Mouse (Mus musculus): ENCODE measurements around the gene Zfp110. TPM values are rescaled to one million over a fixed set of nuclear protein-coding genes. Genes with fewer than 3 reads are reported as not detected.
A peak's percentile ranks its signal among the peaks of the same experiment; 100 is the strongest.
"Not testable (repeated sequence)": the region's sequence is repeated elsewhere in the genome, so short reads cannot be mapped to it uniquely, and the experiment has no call there.

Gene Zfp110
- polyA plus RNA-seq (2012; fragmentation: generic; extraction: Trizol), result 11.4 TPM

DNA sequence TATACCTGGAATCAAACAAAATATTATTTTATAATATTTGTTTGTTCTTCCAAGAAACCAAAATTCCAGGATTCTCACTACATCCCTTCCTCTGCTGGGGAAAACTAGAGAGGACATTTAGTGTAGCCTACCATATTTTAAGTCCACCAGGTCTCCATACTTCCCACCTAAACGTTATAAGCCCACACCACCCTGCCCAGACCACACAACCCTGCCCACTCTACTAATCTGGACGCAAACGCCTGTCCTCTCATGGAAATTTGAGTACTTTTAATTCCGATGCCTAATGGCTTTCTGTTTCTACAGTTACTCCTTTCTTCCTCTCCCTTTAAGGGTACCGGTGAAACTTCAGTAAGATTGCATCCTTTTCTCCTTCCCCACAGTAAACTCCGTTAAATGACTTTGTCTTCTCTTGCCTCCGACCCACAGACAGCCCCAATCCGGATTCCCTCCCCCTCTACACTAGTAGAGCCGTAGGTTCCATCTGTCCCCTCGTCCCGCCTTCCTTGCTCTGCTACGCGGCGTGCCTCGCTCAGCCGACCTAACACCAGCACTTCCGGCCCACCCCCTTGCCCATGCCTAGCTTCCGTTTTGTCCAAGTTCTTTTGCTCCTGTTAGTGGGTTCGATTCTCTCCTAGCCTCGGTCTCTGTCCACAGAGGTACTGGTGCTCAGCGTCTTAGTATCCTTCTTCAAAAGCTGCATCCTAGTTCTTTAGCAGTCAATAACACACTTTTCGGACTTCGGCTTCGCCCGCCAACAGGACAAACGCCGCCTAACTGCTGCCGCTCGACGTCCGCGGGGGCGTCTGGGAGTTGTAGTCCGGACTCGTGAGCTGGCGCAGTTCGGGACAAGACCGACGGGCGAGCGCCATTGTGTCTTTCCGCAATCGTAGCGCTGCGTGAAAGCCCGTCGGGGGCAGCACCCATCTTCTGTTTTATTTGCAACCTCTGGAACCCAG lies at the start of gene Zfp110:
Gene Zfp110 (plus strand): TSS at position 600 of the 959 bp plus-strand sequence.
- Histone ChIP-seq H3ac (ENCODE audit: control insufficient read depth, insufficient read length) (peak within 1 kb of the TSS; percentile 35), H3K4me2 (ENCODE audit: low read depth) (peak within 1 kb of the TSS; percentile 73), H3K4me3 (peak within 1 kb of the TSS; percentile 76), H3K79me2 (ENCODE audit: control insufficient read depth, insufficient read depth) (no peaks in the 10 kb centered on the region), H3K27me3 (ENCODE audit: control insufficient read depth, insufficient read depth, insufficient read length) (no peaks in the 10 kb centered on the region), H3K36me3 (ENCODE audit: control insufficient read depth, insufficient read depth) (peaks cover 12% of the 10 kb centered on the region)
- TF ChIP-seq E2F4 (IDR thresholded peaks at IDR 0.05; ENCODE audit: insufficient read depth), result no peak
- TF ChIP-seq POLR2A (IDR thresholded peaks at IDR 0.05; ENCODE audit: insufficient read length, low read depth), result peak; percentile 65
- peak; percentile 46 for TF ChIP-seq POLR2AphosphoS2 (IDR thresholded peaks at IDR 0.05; ENCODE audit: insufficient read length, low read depth)

DNA sequence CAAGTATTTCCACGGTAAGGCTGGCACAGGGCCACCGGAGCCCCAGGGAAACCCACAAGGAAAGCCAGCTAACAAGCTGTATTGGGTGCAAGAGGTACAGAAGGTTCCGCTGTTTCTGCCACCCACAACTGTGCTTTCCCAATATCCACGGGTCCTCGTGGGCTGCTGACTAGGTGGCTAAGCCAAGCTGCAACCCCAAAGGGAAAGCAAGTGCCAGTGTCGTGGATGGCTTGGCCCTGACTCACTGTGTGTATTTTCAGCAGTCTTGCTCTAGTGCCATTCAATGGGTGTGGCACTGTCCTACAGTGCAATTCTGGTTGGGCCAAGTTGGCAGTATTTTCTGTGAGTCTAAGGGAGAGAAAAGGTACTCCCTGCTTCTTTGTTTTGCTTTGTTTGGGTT lies 47.2 kb upstream of the Zfp110 start:
- H3K4me3 ChIP-seq, result no peak overlapping the region
- H3ac ChIP-seq (ENCODE audit: control insufficient read depth, insufficient read length), result no peak overlapping the region
- H3K4me2 ChIP-seq (ENCODE audit: low read depth), result peak overlapping the region; percentile 56
- no peaks in the 10 kb centered on the region for H3K27me3 ChIP-seq (ENCODE audit: control insufficient read depth, insufficient read depth, insufficient read length)
- no peaks in the 10 kb centered on the region for H3K36me3 ChIP-seq (ENCODE audit: control insufficient read depth, insufficient read depth)
- TF ChIP-seq MYOG (IDR thresholded peaks at IDR 0.05; ENCODE audit: control insufficient read depth in 1 of 3, insufficient read depth in 1 of 3, insufficient read length in 2 of 3, low read depth in 2 of 3) (peak in 1 of 3 experiments; percentile 19), USF1 (IDR thresholded peaks at IDR 0.05; ENCODE audit: low read depth) (no peak)
- no peaks in the 10 kb centered on the region for H3K79me2 ChIP-seq (ENCODE audit: control insufficient read depth, insufficient read depth)

DNA sequence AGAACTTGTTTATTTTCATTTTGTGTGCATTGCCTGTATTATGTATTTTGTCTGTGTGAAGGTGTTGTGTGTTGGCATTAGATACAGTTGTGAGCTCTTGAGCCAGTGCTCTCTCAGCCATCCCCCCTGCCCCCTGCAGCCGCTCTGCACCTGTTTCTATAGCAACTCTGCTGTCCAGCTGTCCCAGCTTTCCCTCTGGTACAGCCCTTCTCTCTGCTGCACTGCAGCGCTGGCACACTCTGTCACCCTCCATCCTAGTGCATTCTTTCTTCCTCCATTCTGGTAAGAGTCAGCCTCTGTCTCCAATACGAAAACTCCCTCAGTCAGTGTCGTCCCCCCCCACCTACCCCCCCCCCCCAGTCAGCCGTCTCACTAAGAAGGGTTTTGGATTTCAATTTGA lies 46.5 kb upstream of the Zfp110 start:
- Histone ChIP-seq H3K4me2 (ENCODE audit: low read depth) (no peak overlapping the region), H3K79me2 (ENCODE audit: control insufficient read depth, insufficient read depth) (no peaks in the 10 kb centered on the region), H3ac (ENCODE audit: control insufficient read depth, insufficient read length) (no peak overlapping the region), H3K36me3 (ENCODE audit: control insufficient read depth, insufficient read depth) (no peaks in the 10 kb centered on the region), H3K27me3 (ENCODE audit: control insufficient read depth, insufficient read depth, insufficient read length) (no peaks in the 10 kb centered on the region), H3K4me3 (no peak overlapping the region)
- TF ChIP-seq MYOD1 (IDR thresholded peaks at IDR 0.05; ENCODE audit: control insufficient read depth in 1 of 3, insufficient read length in 2 of 3, low read depth in 2 of 3) (peak in 1 of 3 experiments; percentile 26), POLR2A (IDR thresholded peaks at IDR 0.05; ENCODE audit: insufficient read length, low read depth) (no peak), MYOG (IDR thresholded peaks at IDR 0.05; ENCODE audit: control insufficient read depth in 1 of 3, insufficient read depth in 1 of 3, insufficient read length in 2 of 3, low read depth in 2 of 3) (peak in 1 of 3 experiments; percentile 36), E2F4 (IDR thresholded peaks at IDR 0.05; ENCODE audit: insufficient read depth) (no peak)

DNA sequence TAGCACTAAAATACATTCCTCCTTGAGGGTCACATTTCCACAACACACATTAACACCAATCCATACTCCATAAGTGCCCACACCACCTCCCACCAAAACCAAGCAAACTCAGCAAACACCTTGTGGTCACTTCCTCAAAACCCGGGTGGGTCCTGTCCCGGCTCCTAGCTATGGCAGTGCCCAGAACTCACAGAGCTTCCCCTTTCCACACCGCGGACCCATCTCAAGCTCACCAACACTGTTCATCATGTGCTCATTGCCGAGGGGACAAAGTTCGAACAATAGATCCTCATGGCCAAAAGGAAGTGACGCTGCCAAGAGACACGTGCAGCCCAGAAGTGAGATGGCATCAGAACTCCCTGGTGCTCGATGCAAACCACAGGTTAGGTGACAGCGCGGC lies 41.9 kb upstream of the Zfp110 start:
- H3K36me3 ChIP-seq (ENCODE audit: control insufficient read depth, insufficient read depth); H3K79me2 ChIP-seq (ENCODE audit: control insufficient read depth, insufficient read depth); H3K4me3 ChIP-seq; H3ac ChIP-seq (ENCODE audit: control insufficient read depth, insufficient read length); H3K27me3 ChIP-seq (ENCODE audit: control insufficient read depth, insufficient read depth, insufficient read length); H3K4me2 ChIP-seq (ENCODE audit: low read depth): not testable (repeated sequence)

DNA sequence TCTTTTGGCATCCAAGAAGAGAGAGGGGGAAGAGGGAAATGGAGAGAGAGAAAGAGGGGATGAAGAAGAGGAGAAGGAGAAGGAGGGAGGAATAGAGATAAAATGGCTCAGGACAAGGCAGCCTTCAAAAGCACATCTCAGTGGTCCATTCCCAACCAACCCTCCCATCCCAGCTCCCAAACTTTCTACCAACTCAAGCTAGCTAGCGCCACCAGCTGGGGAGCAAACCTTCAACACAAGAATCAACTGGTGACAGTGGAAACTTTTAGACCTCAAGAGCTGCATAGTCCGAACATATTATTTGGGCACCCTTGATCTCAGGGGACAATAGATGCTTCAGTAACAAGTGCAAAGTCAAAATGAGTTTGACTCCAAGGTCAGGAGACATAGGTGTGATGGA lies 36.6 kb upstream of the Zfp110 start:
- H3K79me2 ChIP-seq (ENCODE audit: control insufficient read depth, insufficient read depth), result no peaks in the 10 kb centered on the region
- no peaks in the 10 kb centered on the region for H3K36me3 ChIP-seq (ENCODE audit: control insufficient read depth, insufficient read depth)
- TF ChIP-seq CEBPB (IDR thresholded peaks at IDR 0.05; ENCODE audit: insufficient read depth, poor library complexity, severe bottlenecking) (no peak), TCF12 (IDR thresholded peaks at IDR 0.05; ENCODE audit: insufficient read depth, poor library complexity, severe bottlenecking) (no peak)

DNA sequence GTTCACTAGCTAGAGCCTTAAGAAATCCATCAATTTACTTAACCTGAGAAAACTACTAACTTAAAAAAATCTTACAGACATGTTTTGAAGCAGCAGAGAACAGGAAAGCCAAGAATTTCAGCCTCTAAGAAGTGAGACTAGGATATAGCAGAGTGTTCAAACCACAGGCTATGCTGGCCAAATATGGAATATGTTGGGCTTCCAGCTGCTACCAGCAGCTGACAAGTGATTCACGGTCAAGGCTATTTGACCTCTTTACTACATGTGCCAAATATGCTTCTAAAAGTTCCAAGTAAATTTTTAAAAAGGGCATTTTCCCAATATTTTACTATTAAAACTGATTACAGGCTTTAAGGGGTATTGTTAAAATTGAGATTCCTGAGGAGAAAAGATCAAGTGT lies 35.0 kb upstream of the Zfp110 start:
- Histone ChIP-seq H3K4me3 (no peak overlapping the region), H3ac (ENCODE audit: control insufficient read depth, insufficient read length) (no peak overlapping the region), H3K4me2 (ENCODE audit: low read depth) (peak overlapping the region; percentile 12), H3K36me3 (ENCODE audit: control insufficient read depth, insufficient read depth) (no peaks in the 10 kb centered on the region), H3K79me2 (ENCODE audit: control insufficient read depth, insufficient read depth) (no peaks in the 10 kb centered on the region), H3K27me3 (ENCODE audit: control insufficient read depth, insufficient read depth, insufficient read length) (no peaks in the 10 kb centered on the region)
- TF ChIP-seq REST (IDR thresholded peaks at IDR 0.05; ENCODE audit: insufficient read depth, insufficient read length) (no peak), SRF (IDR thresholded peaks at IDR 0.05; ENCODE audit: control insufficient read depth, insufficient read length, low read depth) (peak; percentile 74), TCF12 (IDR thresholded peaks at IDR 0.05; ENCODE audit: insufficient read depth, poor library complexity, severe bottlenecking) (no peak), MYOG (IDR thresholded peaks at IDR 0.05; ENCODE audit: control insufficient read depth in 1 of 3, insufficient read depth in 1 of 3, insufficient read length in 2 of 3, low read depth in 2 of 3) (no peak), POLR2AphosphoS2 (IDR thresholded peaks at IDR 0.05; ENCODE audit: insufficient read length, low read depth) (no peak), MYOD1 (IDR thresholded peaks at IDR 0.05; ENCODE audit: control insufficient read depth in 1 of 3, insufficient read length in 2 of 3, low read depth in 2 of 3) (peak; percentile 29 to 54 (median 39))

More for the DNA sequence above, 36.6 kb upstream of the Zfp110 start:
- no peaks in the 10 kb centered on the region for H3K27me3 ChIP-seq (ENCODE audit: control insufficient read depth, insufficient read depth, insufficient read length)
- H3K4me2 ChIP-seq (ENCODE audit: low read depth), result no peak overlapping the region
- no peak overlapping the region for H3ac ChIP-seq (ENCODE audit: control insufficient read depth, insufficient read length)
- no peak overlapping the region for H3K4me3 ChIP-seq

Measured in myocyte (in vitro differentiated cells).